Mouse (Mus musculus) cerebellum, adult 2 months (tissue): ENCODE data around the gene Slc12a8. TPM values are rescaled to one million over a fixed set of nuclear protein-coding genes. Genes with fewer than 3 reads are reported as not detected.
A peak's percentile ranks its signal among the peaks of the same experiment; 100 is the strongest.

Experiments
- DNase-seq, 2 experiments: peaks; one replicate each; pipeline ENCODE4 v3.0.0; 2021
- H3K27ac ChIP-seq: fragments of 200-500 bp; 2 replicates; pipeline ENCODE4 v1.5.1; 2012; ENCODE audit warnings: low read length, control low read depth, inconsistent platforms; ENCODE audit not compliant: insufficient read depth
- H3K27me3 ChIP-seq: fragments of 200-500 bp; 2 replicates; pipeline ENCODE4 v1.6.1; 2012; ENCODE audit warnings: inconsistent platforms, mild to moderate bottlenecking, low read length, moderate library complexity; ENCODE audit not compliant: control insufficient read depth, insufficient read depth
- H3K4me1 ChIP-seq: fragments of 200-500 bp; 2 replicates; pipeline ENCODE4 v1.6.1; 2011; ENCODE audit warnings: low read length; ENCODE audit not compliant: control insufficient read depth, insufficient read depth
- H3K4me3 ChIP-seq: fragments of 200-500 bp; replicated peaks from 2 replicates; pipeline ENCODE3; 2011; ENCODE audit warnings: mild to moderate bottlenecking, low read depth, low read length, control low read depth; ENCODE audit not compliant: insufficient read depth
- CTCF ChIP-seq: fragments of 200-500 bp; IDR thresholded peaks from 2 replicates; pipeline ENCODE4 v1.5.1; 2011; ENCODE audit warnings: low read depth, mild to moderate bottlenecking, control low read depth, low read length, moderate library complexity, borderline replicate concordance; ENCODE audit not compliant: insufficient read depth
- POLR2A ChIP-seq: fragments of 200-500 bp; IDR thresholded peaks from 2 replicates; pipeline ENCODE4 v1.6.1; 2011; ENCODE audit warnings: low read length, control low read depth, borderline replicate concordance; ENCODE audit not compliant: insufficient read depth
- WGBS: fragments of 180-500 bp; shearing (Covaris S2); methylation state at CpG from one replicate; pipeline ENCODE4 v1.1.7; 2018; 5-methylcytosine and 5-hydroxymethylcytosine counted together
- polyA plus RNA-seq: library from polyadenylated mRNA; depleted of rRNA; stranded (reverse); fragments of >200 nt; gene quantifications from 2 replicates; pipeline ENCODE4 v1.2.3, GENCODE M21; 2012

The Slc12a8 gene
- polyA plus RNA-seq, 1 experiment = 4.9 TPM

GRCm38 (mm10) chr16:33600216-33600615 lies 83.1 kb downstream of the Slc12a8 start:
- 35% methylated on average over 5 of the region's 5 CpGs for WGBS

GRCm38 (mm10) chr16:33601299-33601698 lies 84.2 kb downstream of the Slc12a8 start:
- 95% methylated on average over 8 of the region's 8 CpGs for WGBS
- no peak overlapping the region for H3K4me3 ChIP-seq
- H3K27ac ChIP-seq = no peak overlapping the region
- no peaks in the 10 kb centered on the region; the same call in 1 of the 2 replicates for H3K4me1 ChIP-seq
- no peaks in the 10 kb centered on the region for H3K27me3 ChIP-seq
- no peak for DNase-seq
- no peak for TF ChIP-seq CTCF
- TF ChIP-seq POLR2A = no peak

More at GRCm38 (mm10) chr16:33600216-33600615, 83.1 kb downstream of the Slc12a8 start:
- peak; percentile 40; the same call in 1 of the 2 replicates for TF ChIP-seq CTCF
- no peak for TF ChIP-seq POLR2A
- DNase-seq = no peak
- Histone ChIP-seq H3K4me1 (no peaks in the 10 kb centered on the region), H3K4me3 (no peak overlapping the region), H3K27ac (no peak overlapping the region), H3K27me3 (no peaks in the 10 kb centered on the region)

- WGBS = 74% methylated on average over 9 of the region's 9 CpGs
- no peak overlapping the region for H3K27ac ChIP-seq
These were observed 88.8 kb downstream of the Slc12a8 start for GRCm38 (mm10) chr16:33605647-33606596.

GRCm38 (mm10) chr16:33606691-33607532 lies 89.8 kb downstream of the Slc12a8 start:
- H3K27me3 ChIP-seq = no peaks in the 10 kb centered on the region
- peaks cover 5% of the 10 kb centered on the region for H3K4me1 ChIP-seq
- DNase-seq = peak; percentile 39 to 62
- no peak overlapping the region for H3K27ac ChIP-seq
- H3K4me3 ChIP-seq = no peak overlapping the region
- 47% methylated on average over 8 of the region's 8 CpGs for WGBS
- TF ChIP-seq CTCF (no peak), POLR2A (no peak)

More at GRCm38 (mm10) chr16:33605647-33606596, 88.8 kb downstream of the Slc12a8 start:
- no peak for TF ChIP-seq POLR2A
- Histone ChIP-seq H3K4me1 (no peaks in the 10 kb centered on the region; the same call in 1 of the 2 replicates), H3K27me3 (no peaks in the 10 kb centered on the region), H3K4me3 (no peak overlapping the region)
- DNase-seq = peak; percentile 32 to 35

GRCm38 (mm10) chr16:33609554-33609953 lies 92.4 kb downstream of the Slc12a8 start:
- Histone ChIP-seq H3K4me1 (peaks cover 5% of the 10 kb centered on the region), H3K4me3 (no peak overlapping the region), H3K27me3 (no peaks in the 10 kb centered on the region), H3K27ac (no peak overlapping the region)
- TF ChIP-seq CTCF (no peak), POLR2A (no peak)
- WGBS = 74% methylated on average over 2 of the region's 2 CpGs
- no peak for DNase-seq

- Histone ChIP-seq H3K4me3 (no peak overlapping the region), H3K27me3 (no peaks in the 10 kb centered on the region)
- 83% methylated on average over 7 of the region's 7 CpGs for WGBS
These were observed 93.3 kb downstream of the Slc12a8 start for GRCm38 (mm10) chr16:33610466-33610865.

GRCm38 (mm10) chr16:33611291-33611690 lies 94.2 kb downstream of the Slc12a8 start:
- TF ChIP-seq CTCF (no peak), POLR2A (no peak)
- WGBS = 72% methylated on average over 8 of the region's 8 CpGs
- H3K4me3 ChIP-seq = no peak overlapping the region
- no peak overlapping the region for H3K27ac ChIP-seq
- DNase-seq = no peak
- H3K4me1 ChIP-seq = peaks cover 5% of the 10 kb centered on the region
- H3K27me3 ChIP-seq = no peaks in the 10 kb centered on the region

More at GRCm38 (mm10) chr16:33610466-33610865, 93.3 kb downstream of the Slc12a8 start:
- no peak for DNase-seq
- peaks cover 5% of the 10 kb centered on the region for H3K4me1 ChIP-seq
- TF ChIP-seq POLR2A = no peak
- no peak for TF ChIP-seq CTCF
- no peak overlapping the region for H3K27ac ChIP-seq
